Mouse (Mus musculus): ENCODE measurements around the gene Vmn2r106. TPM values are rescaled to one million over a fixed set of nuclear protein-coding genes. Genes with fewer than 3 reads are reported as not detected.

Gene Vmn2r106
- total RNA-seq (2021): not detected
- long read RNA-seq, experiment 1: 0 reads
- long read RNA-seq, experiment 2: 0 reads

- intact Hi-C loops (cut with DNase I): no loop called here
- DNase-seq: no peak
These were observed at the start of gene Vmn2r106 for GRCm38 (mm10) chr17:20285453-20285852. Vmn2r106 (minus strand) TSS chr17:20285553.

- intact Hi-C loops (cut with DNase I): no loop called here
- no peak for DNase-seq
These were observed 20.4 kb upstream of the Vmn2r106 start for GRCm38 (mm10) chr17:20305790-20306189.

GRCm38 (mm10) chr17:20286906-20287305 is 1.6 kb upstream of the Vmn2r106 start:
- no peak for DNase-seq
- intact Hi-C loops (cut with DNase I): no loop called here

GRCm38 (mm10) chr17:20255522-20255921 is 29.8 kb downstream of the Vmn2r106 start:
- DNase-seq: no peak
- intact Hi-C loops (cut with DNase I): no loop called here

- DNase-seq: no peak
- intact Hi-C loops (cut with DNase I): no loop called here
These were observed 50.4 kb downstream of the Vmn2r106 start, which contains the start of gene Vmn2r105 for GRCm38 (mm10) chr17:20234952-20235351. Vmn2r105 (minus strand) TSS chr17:20235052.

Other genes with a start within 250 kb of the Vmn2r106 start
- gene Vmn2r104, start 237.2 kb downstream of the Vmn2r106 start, total RNA-seq (2021): not detected
- gene Fpr-rs7, start 171.3 kb downstream of the Vmn2r106 start, total RNA-seq (2021): not detected
- not detected for gene Fpr-rs6, start 102.5 kb downstream of the Vmn2r106 start, total RNA-seq (2021)
- gene Vmn2r105, start 50.5 kb downstream of the Vmn2r106 start, total RNA-seq (2021): not detected
- gene Vmn2r107, start 59.7 kb upstream of the Vmn2r106 start, total RNA-seq (2021): not detected
- not detected for gene Vmn1r224, start 128.6 kb upstream of the Vmn2r106 start, total RNA-seq (2021)
- gene Vmn2r108, start 195.8 kb upstream of the Vmn2r106 start, total RNA-seq (2021): not detected
- gene Vmn1r225, start 212.6 kb upstream of the Vmn2r106 start, total RNA-seq (2021): not detected